Mouse (Mus musculus): ENCODE data around the gene Rrp8. TPM values are rescaled to one million over a fixed set of nuclear protein-coding genes. Genes with fewer than 3 reads are reported as not detected.

Gene Rrp8
- 29.2 and 32.0 TPM in 2 replicates for polyA plus RNA-seq (2014; fragmentation: Nextera tagmentation; extraction: Ambion mirVana)

- Histone ChIP-seq H3K4me2 (peak within 1 kb of the TSS; percentile 78), H3K9me3 (replicated peaks; ENCODE audit: control insufficient read depth, low read length) (no peaks in the 10 kb centered on the region), H3K27me3 (ENCODE audit: control insufficient read depth, insufficient read depth, low read length) (no peaks in the 10 kb centered on the region), H3K27ac (ENCODE audit: low read depth, low read length) (peak within 1 kb of the TSS; percentile 97), H3K4me1 (ENCODE audit: control insufficient read depth, insufficient read depth, low read length) (peaks cover 23% of the 10 kb centered on the region), H3K36me3 (ENCODE audit: control insufficient read depth, insufficient read depth, low read length) (peaks cover 34% of the 10 kb centered on the region), H3K9ac (ENCODE audit: low read depth, low read length) (peak within 1 kb of the TSS; percentile 98), H3K4me3 (ENCODE audit: low read depth, low read length) (peak within 1 kb of the TSS; percentile 71)
- ATAC-seq (replicated peaks; ENCODE audit: insufficient number of reproducible peaks, low FRiP score, low TSS enrichment) = no peak; the same call in 1 of the 2 replicates
- WGBS (ENCODE audit: insufficient replicate concordance) = under 1% methylated on average over 30 of the region's 30 CpGs
Measured at GRCm38 (mm10) chr7:105736911-105737521, at the start of gene Rrp8. TSS of gene Rrp8 (minus strand) at chr7:105737385.

DNA sequence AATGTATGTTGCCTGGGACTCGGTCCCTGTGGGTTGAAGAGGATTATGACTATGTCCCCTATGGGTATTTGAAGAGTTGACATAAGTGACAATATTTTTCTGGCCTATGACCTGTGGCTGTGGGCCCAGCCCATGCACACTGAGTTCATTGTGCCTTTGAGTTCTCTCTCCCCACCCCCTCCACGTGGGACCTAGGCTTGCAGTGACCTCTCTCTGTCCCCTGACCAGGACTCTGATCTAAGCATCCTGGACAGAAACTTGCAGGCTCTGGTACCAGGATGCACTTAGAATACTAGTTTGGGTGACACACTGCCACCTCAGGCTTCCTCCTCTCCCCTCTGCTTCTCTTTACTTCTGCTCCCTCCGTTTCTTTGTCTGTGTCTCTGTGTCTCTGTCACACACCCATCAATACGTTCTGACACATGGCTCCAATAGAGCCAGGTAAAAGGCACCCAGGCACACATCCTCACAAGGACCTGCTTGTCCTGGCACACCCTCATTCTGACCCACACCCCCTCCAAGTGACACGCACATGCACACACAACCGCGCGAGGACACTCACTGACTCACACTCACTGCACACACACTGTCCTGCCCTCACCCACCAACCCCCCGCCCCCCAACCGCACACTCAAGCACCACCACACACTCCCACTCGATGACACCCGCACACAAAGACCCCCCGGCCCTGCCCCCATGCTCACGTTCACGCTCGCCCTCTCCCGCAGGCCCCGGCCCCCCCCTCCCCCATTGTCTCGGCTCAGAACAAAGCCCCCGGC, 49.5 kb upstream of the Rrp8 start:
- Histone ChIP-seq H3K27me3 (ENCODE audit: control insufficient read depth, insufficient read depth, low read length) (0 out of 2 replicates have a peak, but pooled peaks cover 2% of the 10 kb centered on the region), H3K9ac (ENCODE audit: low read depth, low read length) (peak overlapping the region; percentile 91), H3K9me3 (replicated peaks; ENCODE audit: control insufficient read depth, low read length) (no peaks in the 10 kb centered on the region), H3K4me2 (peak overlapping the region; percentile 73), H3K36me3 (ENCODE audit: control insufficient read depth, insufficient read depth, low read length) (0 out of 2 replicates have a peak, but pooled peaks cover 3% of the 10 kb centered on the region), H3K4me3 (ENCODE audit: low read depth, low read length) (peak overlapping the region; percentile 85), H3K4me1 (ENCODE audit: control insufficient read depth, insufficient read depth, low read length) (peaks cover 5% of the 10 kb centered on the region; the same call in 1 of the 2 replicates), H3K27ac (ENCODE audit: low read depth, low read length) (peak overlapping the region; percentile 76)
- peak; percentile 60 for ATAC-seq (replicated peaks; ENCODE audit: insufficient number of reproducible peaks, low FRiP score, low TSS enrichment)
- WGBS (ENCODE audit: insufficient replicate concordance) = 5% methylated on average over 20 of the region's 20 CpGs

- WGBS (ENCODE audit: insufficient replicate concordance) = 32% methylated on average over 4 of the region's 4 CpGs
- H3K4me2 ChIP-seq = peak overlapping the region; percentile 16; the same call in 1 of the 2 replicates
- no peaks in the 10 kb centered on the region for H3K9me3 ChIP-seq (replicated peaks; ENCODE audit: control insufficient read depth, low read length)
- H3K27me3 ChIP-seq (ENCODE audit: control insufficient read depth, insufficient read depth, low read length) = 0 out of 2 replicates have a peak, but pooled peaks cover 2% of the 10 kb centered on the region
- ATAC-seq (replicated peaks; ENCODE audit: insufficient number of reproducible peaks, low FRiP score, low TSS enrichment) = no peak
- peaks cover 5% of the 10 kb centered on the region; the same call in 1 of the 2 replicates for H3K4me1 ChIP-seq (ENCODE audit: control insufficient read depth, insufficient read depth, low read length)
- no peak overlapping the region for H3K27ac ChIP-seq (ENCODE audit: low read depth, low read length)
- no peak overlapping the region for H3K9ac ChIP-seq (ENCODE audit: low read depth, low read length)
- no peak overlapping the region for H3K4me3 ChIP-seq (ENCODE audit: low read depth, low read length)
- 0 out of 2 replicates have a peak, but pooled peaks cover 3% of the 10 kb centered on the region for H3K36me3 ChIP-seq (ENCODE audit: control insufficient read depth, insufficient read depth, low read length)
Measured at GRCm38 (mm10) chr7:105784556-105784955, 47.4 kb upstream of the Rrp8 start.

DNA sequence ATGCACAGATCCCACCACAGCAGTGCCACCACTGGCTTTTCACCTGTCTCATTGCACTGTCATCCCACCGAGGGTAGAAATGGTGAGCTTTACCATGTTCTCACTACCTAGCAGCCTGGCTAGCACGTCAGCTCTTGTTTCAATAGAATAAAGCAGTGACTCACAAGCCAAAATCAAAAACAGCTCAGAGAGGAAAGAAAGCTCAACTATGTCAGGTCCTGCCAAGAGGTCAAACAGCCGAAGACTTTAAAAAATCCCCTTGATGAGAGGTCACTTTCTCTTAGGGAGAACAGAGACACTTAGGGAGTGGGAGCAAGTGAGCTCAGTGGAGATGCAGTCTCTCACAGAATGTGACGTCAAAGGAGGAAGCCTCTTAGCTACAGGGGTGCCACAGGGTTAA, 46.7 kb upstream of the Rrp8 start:
- 0 out of 2 replicates have a peak, but pooled peaks cover under 1% of the 10 kb centered on the region for H3K27me3 ChIP-seq (ENCODE audit: control insufficient read depth, insufficient read depth, low read length)
- H3K27ac ChIP-seq (ENCODE audit: low read depth, low read length) = no peak overlapping the region
- 0 out of 2 replicates have a peak, but pooled peaks cover 3% of the 10 kb centered on the region for H3K36me3 ChIP-seq (ENCODE audit: control insufficient read depth, insufficient read depth, low read length)
- 43% methylated on average over 4 of the region's 4 CpGs for WGBS (ENCODE audit: insufficient replicate concordance)
- no peak for ATAC-seq (replicated peaks; ENCODE audit: insufficient number of reproducible peaks, low FRiP score, low TSS enrichment)
- H3K9ac ChIP-seq (ENCODE audit: low read depth, low read length) = no peak overlapping the region
- H3K4me3 ChIP-seq (ENCODE audit: low read depth, low read length) = no peak overlapping the region
- H3K9me3 ChIP-seq (replicated peaks; ENCODE audit: control insufficient read depth, low read length) = no peaks in the 10 kb centered on the region
- peaks cover 12% of the 10 kb centered on the region for H3K4me1 ChIP-seq (ENCODE audit: control insufficient read depth, insufficient read depth, low read length)
- no peak overlapping the region for H3K4me2 ChIP-seq

- peak overlapping the region; percentile 84 for H3K27ac ChIP-seq (ENCODE audit: low read depth, low read length)
- H3K27me3 ChIP-seq (ENCODE audit: control insufficient read depth, insufficient read depth, low read length) = no peaks in the 10 kb centered on the region
- ATAC-seq (replicated peaks; ENCODE audit: insufficient number of reproducible peaks, low FRiP score, low TSS enrichment) = peak; percentile 78
- 0 out of 2 replicates have a peak, but pooled peaks cover 3% of the 10 kb centered on the region for H3K36me3 ChIP-seq (ENCODE audit: control insufficient read depth, insufficient read depth, low read length)
- H3K9ac ChIP-seq (ENCODE audit: low read depth, low read length) = peak overlapping the region; percentile 1; the same call in 1 of the 2 replicates
- WGBS (ENCODE audit: insufficient replicate concordance) = 26% methylated on average over 4 of the region's 4 CpGs
- peaks cover 23% of the 10 kb centered on the region for H3K4me1 ChIP-seq (ENCODE audit: control insufficient read depth, insufficient read depth, low read length)
- no peak overlapping the region for H3K4me3 ChIP-seq (ENCODE audit: low read depth, low read length)
- no peaks in the 10 kb centered on the region for H3K9me3 ChIP-seq (replicated peaks; ENCODE audit: control insufficient read depth, low read length)
- peak overlapping the region; percentile 45 for H3K4me2 ChIP-seq
Measured at GRCm38 (mm10) chr7:105778553-105779265, 41.5 kb upstream of the Rrp8 start.

GRCm38 (mm10) chr7:105777797-105778552, 40.8 kb upstream of the Rrp8 start:
- Histone ChIP-seq H3K9me3 (replicated peaks; ENCODE audit: control insufficient read depth, low read length) (no peaks in the 10 kb centered on the region), H3K4me3 (ENCODE audit: low read depth, low read length) (no peak overlapping the region), H3K36me3 (ENCODE audit: control insufficient read depth, insufficient read depth, low read length) (peaks cover 3% of the 10 kb centered on the region; the same call in 1 of the 2 replicates), H3K27ac (ENCODE audit: low read depth, low read length) (peak overlapping the region; percentile 84), H3K4me2 (peak overlapping the region; percentile 45), H3K9ac (ENCODE audit: low read depth, low read length) (peak overlapping the region; percentile 1; the same call in 1 of the 2 replicates), H3K27me3 (ENCODE audit: control insufficient read depth, insufficient read depth, low read length) (no peaks in the 10 kb centered on the region), H3K4me1 (ENCODE audit: control insufficient read depth, insufficient read depth, low read length) (peaks cover 23% of the 10 kb centered on the region)
- WGBS (ENCODE audit: insufficient replicate concordance) = 39% methylated on average over 13 of the region's 13 CpGs
- ATAC-seq (replicated peaks; ENCODE audit: insufficient number of reproducible peaks, low FRiP score, low TSS enrichment) = peak; percentile 56

DNA sequence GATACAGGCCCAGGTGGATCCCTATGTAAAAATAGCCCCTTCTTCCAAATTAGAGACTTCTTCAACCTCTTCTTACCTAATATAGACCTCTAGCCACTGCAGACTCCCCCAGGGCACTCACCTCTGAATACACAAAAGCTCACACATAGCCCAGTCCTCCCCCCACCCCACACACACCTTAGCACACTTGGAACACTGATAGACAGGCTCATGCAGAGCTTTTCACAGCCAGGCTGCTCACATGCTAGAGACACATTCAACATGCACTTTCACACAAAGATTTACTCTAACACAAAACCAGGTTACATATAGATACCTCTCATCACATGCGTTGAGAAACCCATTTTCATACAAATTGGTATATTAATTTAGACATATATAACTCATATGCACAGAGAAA, 40.1 kb upstream of the Rrp8 start:
- Histone ChIP-seq H3K27ac (ENCODE audit: low read depth, low read length) (peak overlapping the region; percentile 84; the same call in 1 of the 2 replicates), H3K9me3 (replicated peaks; ENCODE audit: control insufficient read depth, low read length) (no peaks in the 10 kb centered on the region), H3K9ac (ENCODE audit: low read depth, low read length) (no peak overlapping the region), H3K4me3 (ENCODE audit: low read depth, low read length) (no peak overlapping the region), H3K4me1 (ENCODE audit: control insufficient read depth, insufficient read depth, low read length) (peaks cover 23% of the 10 kb centered on the region), H3K27me3 (ENCODE audit: control insufficient read depth, insufficient read depth, low read length) (no peaks in the 10 kb centered on the region), H3K4me2 (peak overlapping the region; percentile 45; the same call in 1 of the 2 replicates), H3K36me3 (ENCODE audit: control insufficient read depth, insufficient read depth, low read length) (peaks cover 9% of the 10 kb centered on the region)
- no peak for ATAC-seq (replicated peaks; ENCODE audit: insufficient number of reproducible peaks, low FRiP score, low TSS enrichment)
- 76% methylated on average over 1 of the region's 1 CpGs for WGBS (ENCODE audit: insufficient replicate concordance)
